Mouse (Mus musculus): Measurements from ENCODE around the gene Olfr43. TPM values are rescaled to one million over a fixed set of nuclear protein-coding genes. Genes with fewer than 3 reads are reported as not detected.

The Olfr43 gene
- total RNA-seq (2021), result not detected

GRCm38 (mm10) chr11:74211279-74211678 lies at the start of gene Olfr43:
Olfr43 (minus strand) TSS chr11:74211379.
- intact Hi-C loops (cut with DNase I), result no loop called here
- no peak for DNase-seq (ENCODE audit: extremely low spot score in 1 of 2, low spot score in 2 of 2)

- intact Hi-C loops (cut with DNase I), result no loop called here
- no peak for DNase-seq (ENCODE audit: extremely low spot score in 1 of 2, low spot score in 2 of 2)
These were observed 48.3 kb upstream of the Olfr43 start, which contains the start of gene Olfr406 for GRCm38 (mm10) chr11:74259508-74259907. Olfr406 (plus strand) TSS chr11:74259808.

GRCm38 (mm10) chr11:74241201-74241600 lies 30.0 kb upstream of the Olfr43 start:
- no peak for DNase-seq (ENCODE audit: extremely low spot score in 1 of 2, low spot score in 2 of 2)
- intact Hi-C loops (cut with DNase I), result no loop called here

- intact Hi-C loops (cut with DNase I), result no loop called here
These were observed 25.2 kb downstream of the Olfr43 start, which contains the start of gene Olfr403 for GRCm38 (mm10) chr11:74185949-74186348. Olfr403 (plus strand) TSS chr11:74186249.

GRCm38 (mm10) chr11:74183745-74184144 lies 27.4 kb downstream of the Olfr43 start:
- intact Hi-C loops (cut with DNase I), result no loop called here

More at GRCm38 (mm10) chr11:74185949-74186348, 25.2 kb downstream of the Olfr43 start, which contains the start of gene Olfr403:
- no peak for DNase-seq (ENCODE audit: extremely low spot score in 1 of 2, low spot score in 2 of 2)

GRCm38 (mm10) chr11:74183168-74183567 lies 28.0 kb downstream of the Olfr43 start:
- intact Hi-C loops (cut with DNase I), result no loop called here
- DNase-seq (ENCODE audit: extremely low spot score in 1 of 2, low spot score in 2 of 2), result no peak

More at GRCm38 (mm10) chr11:74183745-74184144, 27.4 kb downstream of the Olfr43 start:
- no peak for DNase-seq (ENCODE audit: extremely low spot score in 1 of 2, low spot score in 2 of 2)

- DNase-seq (ENCODE audit: extremely low spot score in 1 of 2, low spot score in 2 of 2), result no peak
- intact Hi-C loops (cut with DNase I), result no loop called here
These were observed 42.4 kb downstream of the Olfr43 start for GRCm38 (mm10) chr11:74168771-74169170.

Other genes with a start within 250 kb of the Olfr43 start
- not detected for gene Olfr398, start 221.0 kb downstream of the Olfr43 start, total RNA-seq (2021)
- not detected for gene Olfr139, start 154.8 kb downstream of the Olfr43 start, total RNA-seq (2021)
- gene Olfr399, start 154.8 kb downstream of the Olfr43 start, total RNA-seq (2021), result not detected
- gene Zfp616, start 141.4 kb downstream of the Olfr43 start, total RNA-seq (2021), result not detected
- gene Olfr401, start 97.7 kb downstream of the Olfr43 start, total RNA-seq (2021), result not detected
- not detected for gene Olfr402, start 57.9 kb downstream of the Olfr43 start, total RNA-seq (2021)
- gene Olfr403, start 25.1 kb downstream of the Olfr43 start, total RNA-seq (2021), result not detected
- not detected for gene Olfr406, start 48.4 kb upstream of the Olfr43 start, total RNA-seq (2021)
- not detected for gene Olfr59, start 72.4 kb upstream of the Olfr43 start, total RNA-seq (2021)
- gene Olfr410, start 126.7 kb upstream of the Olfr43 start, total RNA-seq (2021), result not detected
- not detected for gene Olfr411, start 141.3 kb upstream of the Olfr43 start, total RNA-seq (2021)
- gene Olfr412, start 150.7 kb upstream of the Olfr43 start, total RNA-seq (2021), result not detected

All from left cerebral cortex, postnatal 10 days (tissue).